Mouse (Mus musculus) inflammation-experienced regulatory T-cells, adult 6 months (primary cell): ENCODE measurements around the gene Scaper. TPM values are rescaled to one million over a fixed set of nuclear protein-coding genes. Genes with fewer than 3 reads are reported as not detected.
A peak's percentile ranks its signal among the peaks of the same experiment; 100 is the strongest.

Experiments
- ATAC-seq: one replicate; pipeline ENCODE4 v1.8.0; 2017
- polyA plus RNA-seq, 3 experiments: library from polyadenylated mRNA; unstranded; fragments of 100-300 nt; shearing (Covaris generic); gene quantifications; one replicate each; pipeline ENCODE4 v1.2.1; 2017

Scaper gene
- polyA plus RNA-seq, 3 experiments from 2014 or later: 12.3 to 30.7 (median 20.3) TPM

DNA sequence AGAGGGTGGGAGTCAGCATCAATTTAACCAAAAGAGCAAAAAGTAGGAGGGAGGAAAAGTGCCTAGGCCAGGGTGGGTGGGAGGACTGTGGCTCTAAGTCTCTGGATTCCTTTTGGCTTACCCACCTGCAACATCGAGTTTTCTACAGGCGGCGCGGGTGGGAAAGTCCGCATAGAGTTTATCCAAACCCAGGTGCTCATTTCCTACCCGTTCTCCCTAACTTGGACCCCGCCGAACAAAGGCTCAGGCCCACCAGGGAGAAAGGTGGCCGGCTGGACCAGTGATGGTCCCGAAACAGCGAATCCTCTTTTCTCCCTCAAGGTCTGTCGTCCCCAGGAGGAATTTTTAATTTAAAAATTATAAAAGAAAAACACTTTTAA is 397.5 kb downstream of the Scaper start:
- ATAC-seq: no peak

DNA sequence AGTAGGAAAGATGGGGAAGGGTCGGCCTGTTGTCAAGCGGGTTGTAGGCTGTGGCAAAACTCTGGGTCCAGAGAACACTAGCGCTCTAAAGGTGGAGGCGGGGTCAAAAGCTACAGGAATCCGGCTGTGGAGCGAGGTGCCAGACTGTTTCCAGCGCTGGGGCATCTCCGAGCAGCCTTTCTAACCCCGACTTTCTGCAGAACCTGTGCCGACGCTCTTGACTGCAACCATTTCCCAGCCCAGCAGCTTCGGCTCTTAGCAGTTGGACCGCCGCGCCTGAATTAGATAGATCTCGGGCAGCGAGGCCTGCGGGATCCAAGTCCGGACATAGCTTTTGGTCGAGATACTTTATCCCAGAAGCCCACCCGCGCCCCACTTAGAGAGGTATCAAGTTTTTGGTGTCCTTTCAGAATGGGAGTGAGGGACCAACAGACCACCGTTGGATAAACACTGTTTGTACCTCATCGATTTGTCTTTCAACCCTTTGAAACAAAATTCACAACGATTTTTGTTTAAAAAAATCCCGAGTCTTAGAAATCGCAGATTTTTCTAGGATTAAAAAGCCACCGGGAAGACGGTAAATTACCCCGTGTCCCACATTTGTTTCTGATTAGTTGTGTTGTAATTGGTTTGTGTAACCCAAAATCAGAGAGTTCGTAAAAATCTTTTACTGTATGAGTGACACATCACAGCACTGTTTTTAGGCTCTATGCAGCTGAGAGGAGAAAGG is 398.1 kb downstream of the Scaper start:
- no peak for ATAC-seq

DNA sequence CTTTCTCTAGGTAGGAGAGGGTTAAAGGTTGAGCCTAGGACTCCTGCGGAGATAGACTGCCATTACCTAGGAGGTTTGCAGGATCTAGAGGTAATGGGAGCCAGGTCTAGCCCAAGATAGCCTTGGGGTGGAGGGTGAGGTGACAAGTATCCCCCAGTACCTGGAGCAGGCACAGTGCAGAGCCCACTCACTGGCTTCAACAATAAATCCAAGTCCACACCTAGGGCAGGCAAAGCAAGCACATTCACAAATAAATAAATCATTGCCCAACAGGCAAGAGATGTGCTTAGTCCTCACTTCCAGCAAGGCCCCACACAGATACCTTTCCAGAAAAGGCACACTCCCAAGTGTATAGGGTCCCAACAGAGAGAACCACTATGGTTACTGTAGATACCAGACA is 398.9 kb downstream of the Scaper start:
- ATAC-seq: no peak

DNA sequence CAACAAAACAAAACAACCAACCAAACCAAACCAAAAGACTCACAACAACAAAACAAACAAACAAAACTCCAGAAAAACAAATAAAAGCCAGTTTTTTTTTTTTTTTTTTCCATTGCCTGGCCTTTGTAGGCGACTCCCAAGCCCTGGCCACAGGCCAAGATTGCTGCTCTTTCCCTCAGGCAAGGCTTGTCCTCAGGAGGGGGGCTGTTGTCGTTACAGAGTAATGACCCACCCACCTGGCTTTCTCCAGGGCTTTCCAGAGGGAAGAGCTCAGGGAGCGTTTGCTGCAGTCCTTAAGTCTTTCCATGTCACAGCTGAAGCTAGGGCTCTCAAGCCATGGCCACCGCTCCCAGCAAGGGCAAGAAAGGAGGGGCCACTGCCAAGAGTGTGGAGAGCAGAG is 399.5 kb downstream of the Scaper start, which contains the start of gene Isl2:
Isl2 (plus strand) TSS at position 296 of the 400 bp plus-strand sequence.
- ATAC-seq: no peak

DNA sequence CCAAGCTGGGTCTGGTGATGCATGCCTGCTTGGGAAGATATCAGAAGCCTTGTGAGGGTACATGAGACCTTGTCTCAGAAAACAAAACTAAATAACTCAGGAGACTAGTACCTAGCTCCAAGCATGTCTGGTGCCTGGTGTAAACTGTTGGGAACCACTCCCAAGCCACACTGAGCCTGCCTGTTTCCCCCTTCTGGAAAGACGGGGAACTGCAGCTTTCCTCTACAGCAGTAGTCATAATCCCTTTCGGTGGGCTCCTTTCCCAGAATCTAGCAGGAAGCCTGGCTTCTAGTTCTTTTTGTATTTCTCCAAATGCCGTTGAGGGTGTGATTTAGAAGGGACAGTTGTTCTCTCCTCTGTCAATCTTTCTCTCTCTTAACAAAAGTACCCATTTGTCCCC is 402.0 kb downstream of the Scaper start:
- no peak for ATAC-seq

DNA sequence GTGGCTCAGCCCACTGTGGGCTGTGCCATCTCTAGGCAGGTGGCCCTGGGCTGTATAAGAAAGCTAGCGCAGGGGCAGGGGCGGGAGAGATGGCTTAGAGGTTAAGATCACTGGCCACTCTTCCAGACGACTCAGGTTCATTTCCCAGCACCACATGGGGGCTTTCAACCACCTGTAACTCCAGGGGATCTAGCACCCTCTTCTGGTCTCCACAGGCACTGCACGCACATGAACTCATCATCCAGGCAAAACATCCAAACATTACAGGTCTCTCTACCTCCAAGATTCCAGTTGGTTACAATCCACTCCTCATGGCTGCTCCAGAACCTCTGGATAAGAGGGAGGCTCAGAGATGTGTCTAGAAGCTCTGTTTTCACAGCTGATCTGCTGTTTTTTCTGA is 412.2 kb downstream of the Scaper start:
- no peak for ATAC-seq

DNA sequence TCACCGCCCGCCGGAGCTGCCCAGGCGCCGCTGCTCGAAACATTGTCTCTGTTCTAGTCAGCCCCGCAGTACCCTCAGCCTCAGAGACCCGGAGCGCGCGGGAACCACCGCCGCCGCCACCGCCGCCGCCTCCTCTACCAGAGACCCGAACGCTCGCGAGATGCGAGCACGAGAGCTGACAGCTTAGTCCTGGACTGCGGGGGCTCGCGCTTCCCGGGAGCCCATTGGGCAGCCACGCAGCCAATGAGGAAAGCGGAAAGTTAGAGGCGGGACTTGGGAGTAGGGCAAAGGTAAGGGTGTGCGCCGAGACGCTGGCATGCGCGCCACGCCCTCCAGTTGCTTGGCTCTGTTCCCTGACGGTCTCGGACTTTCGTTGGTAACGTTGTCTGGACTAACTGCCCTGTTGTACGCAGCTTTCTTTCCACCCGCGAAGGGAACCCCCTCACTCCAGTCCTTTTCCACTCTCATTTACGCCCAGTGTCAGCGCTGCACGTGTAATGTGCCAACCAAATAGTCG is 425.8 kb downstream of the Scaper start, which contains the start of gene Etfa:
Etfa (minus strand) TSS at position 217 of the 517 bp plus-strand sequence.
- ATAC-seq: peak; percentile 100

DNA sequence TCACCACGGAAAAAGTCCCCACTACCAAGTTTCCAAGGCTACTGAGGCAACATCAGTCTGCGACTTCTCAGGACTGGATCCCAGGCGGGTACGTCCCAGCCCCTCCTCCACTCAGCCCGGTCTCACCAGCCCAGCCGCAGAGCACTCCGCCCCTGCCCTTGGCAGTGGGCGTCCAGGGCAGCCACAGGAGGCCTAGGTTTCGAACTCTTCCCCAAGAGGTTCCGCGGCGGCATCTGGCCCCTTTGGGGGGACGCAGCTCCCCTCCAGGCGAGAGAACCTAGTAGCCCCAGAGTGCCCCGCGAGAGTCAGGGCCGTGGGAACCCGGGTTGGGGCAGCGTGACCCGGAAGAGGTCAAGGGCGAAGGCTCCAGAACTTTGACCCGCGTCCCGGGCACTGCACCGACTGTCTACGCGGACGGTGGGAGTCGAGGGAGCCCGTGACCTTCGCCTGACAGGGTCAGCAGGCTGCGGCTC is 426.4 kb downstream of the Scaper start:
- peak; percentile 26 for ATAC-seq

DNA sequence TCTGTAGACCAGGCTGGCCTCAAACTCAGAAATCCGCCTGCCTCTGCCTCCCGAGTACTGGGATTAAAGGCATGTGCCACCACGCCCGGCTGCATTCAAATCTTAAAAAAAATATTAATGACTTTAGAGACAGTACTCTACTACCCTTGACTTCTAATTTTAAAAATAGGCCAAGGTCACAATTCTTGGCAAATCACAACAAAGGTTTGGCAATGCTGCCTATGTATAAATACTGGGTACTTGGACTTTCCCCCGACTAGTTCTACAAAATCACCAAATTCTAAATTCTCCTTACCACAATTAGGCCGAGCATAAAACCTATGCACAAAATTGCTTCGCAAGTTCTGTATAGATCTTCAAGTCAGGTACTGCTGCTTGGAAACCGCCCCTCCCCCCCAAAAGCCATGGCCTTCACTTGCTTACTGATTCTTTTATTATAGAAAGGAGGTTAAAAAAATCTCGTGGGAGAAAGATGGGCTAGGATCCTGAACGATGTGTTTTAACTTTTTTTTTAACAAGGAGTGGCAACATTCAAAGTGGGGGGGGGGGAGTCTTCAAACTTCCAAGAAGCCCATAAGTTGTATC is 427.2 kb downstream of the Scaper start:
- no peak for ATAC-seq

DNA sequence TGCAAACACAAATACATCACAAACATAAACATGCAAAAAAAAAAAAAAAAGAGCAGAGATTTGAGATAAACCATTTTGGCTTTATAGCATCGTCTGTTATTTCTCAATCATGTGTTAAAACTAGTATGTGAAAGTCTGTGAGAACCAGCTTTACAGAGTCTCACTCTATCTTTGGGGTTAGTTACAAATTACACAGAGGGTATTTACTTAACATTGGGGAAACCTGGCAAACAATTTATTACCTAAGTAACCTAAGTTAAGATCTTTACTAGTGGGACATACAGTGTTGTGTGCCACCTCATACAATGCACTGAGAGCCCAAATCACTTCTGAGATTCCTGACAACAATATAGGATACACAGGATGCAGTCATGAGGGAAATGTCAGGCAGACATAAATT is 428.2 kb downstream of the Scaper start:
- no peak for ATAC-seq

DNA sequence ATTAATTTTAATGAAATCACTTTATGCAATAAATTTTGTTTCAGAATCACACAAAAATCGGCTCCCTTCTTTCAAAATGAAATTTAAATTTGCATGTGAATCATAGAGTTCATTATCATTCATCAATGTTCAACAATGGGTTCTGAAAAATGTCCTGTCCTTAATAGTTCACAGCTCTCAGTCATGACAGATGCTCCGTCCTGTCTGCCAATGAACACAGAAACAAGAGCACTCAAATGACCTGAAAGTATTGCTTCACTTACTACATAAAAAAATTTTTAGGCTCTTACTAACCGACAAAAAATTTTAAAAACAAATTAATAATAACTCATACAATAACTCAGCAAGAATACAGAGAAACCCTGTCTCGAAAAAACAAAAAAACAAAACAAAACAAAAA is 429.2 kb downstream of the Scaper start:
- ATAC-seq: no peak

DNA sequence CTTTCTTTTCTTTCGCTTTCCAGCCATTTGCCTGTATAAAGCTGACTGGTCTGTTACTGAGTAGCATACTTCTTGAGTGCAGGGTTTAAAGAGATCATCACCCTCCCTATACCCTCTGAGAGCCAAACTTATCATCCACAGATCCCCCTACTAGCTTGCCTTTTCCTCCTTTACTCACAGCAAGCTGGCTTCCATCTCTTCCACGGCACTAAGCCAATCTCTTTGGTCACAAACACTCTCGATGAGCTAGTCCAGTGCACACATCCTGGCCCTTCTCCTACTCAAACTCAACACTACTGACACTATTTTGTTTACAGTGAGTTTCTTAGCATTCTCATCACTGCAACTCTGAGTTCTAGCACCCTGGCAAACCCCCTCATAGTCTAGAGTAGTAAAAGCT is 430.0 kb downstream of the Scaper start:
- no peak for ATAC-seq

Other genes starting within 250 kb of the Scaper start
- gene 4930563M21Rik, start 72.4 kb upstream of the Scaper start, polyA plus RNA-seq: not detected
- gene Rcn2, start 103.7 kb upstream of the Scaper start, polyA plus RNA-seq: 10 to 100 TPM in 2 of 3 experiments, 1 to 10 TPM in 1; 9.7 to 20.8 (median 19.7) TPM
- gene Pstpip1, start 151.8 kb upstream of the Scaper start, polyA plus RNA-seq: 10 to 100 TPM; 38.5 to 48.0 (median 46.2) TPM
- gene Tspan3, start 227.4 kb upstream of the Scaper start, polyA plus RNA-seq: 10 to 100 TPM; 45.4 to 48.2 (median 47.7) TPM